Mouse (Mus musculus) brain, adult 2 months (tissue): Measurements from ENCODE around the gene Plagl2.

ENCODE experiments used
- DNase-seq: peaks from one replicate; pipeline ENCODE4 v3.0.0; 2011; ENCODE audit warnings: low read depth, low spot score

Plagl2 gene

DNA sequence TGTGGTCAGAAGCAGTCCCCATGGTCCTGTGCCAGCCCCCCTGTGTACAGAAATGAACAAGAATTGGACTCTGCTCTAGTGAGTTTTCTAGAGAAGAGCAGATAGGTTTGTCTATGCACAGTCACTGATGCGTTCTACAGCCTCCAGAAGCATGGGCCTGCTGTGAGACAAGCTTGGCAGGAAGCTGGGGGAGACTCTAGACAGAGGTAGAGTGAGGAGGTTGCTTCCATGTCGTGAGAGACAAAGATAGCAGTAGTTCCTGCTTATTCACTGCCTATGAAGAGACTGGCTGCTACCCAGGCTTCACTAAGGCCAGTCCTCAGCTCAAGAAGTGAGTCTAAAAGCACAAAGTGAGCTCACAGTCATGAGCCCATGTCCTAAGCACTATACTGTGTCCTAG is 50.0 kb downstream of the Plagl2 start:
- peak; percentile 67 for DNase-seq

GRCm38 (mm10) chr2:153187848-153188247 is 53.4 kb downstream of the Plagl2 start:
- no peak for DNase-seq

DNA sequence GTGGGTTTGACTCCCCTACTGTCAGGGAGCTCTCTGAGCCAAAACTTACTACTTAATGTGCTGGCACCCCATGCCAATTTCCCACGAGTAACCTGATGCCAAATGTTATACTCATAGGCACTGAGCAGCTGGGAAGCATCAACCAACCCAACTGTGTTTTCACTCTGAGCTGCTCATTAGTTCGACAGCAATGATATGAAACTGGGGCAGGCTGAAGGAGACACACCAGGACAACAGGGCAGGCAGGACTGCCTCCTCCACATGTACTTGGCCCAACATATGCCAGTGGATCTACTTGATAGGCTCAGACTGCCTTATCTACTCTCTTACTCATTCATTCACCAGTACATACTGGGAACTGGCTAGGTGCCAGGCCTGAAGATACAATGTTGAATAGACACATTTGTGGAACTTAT is 55.0 kb downstream of the Plagl2 start:
- peak; percentile 75 for DNase-seq

DNA sequence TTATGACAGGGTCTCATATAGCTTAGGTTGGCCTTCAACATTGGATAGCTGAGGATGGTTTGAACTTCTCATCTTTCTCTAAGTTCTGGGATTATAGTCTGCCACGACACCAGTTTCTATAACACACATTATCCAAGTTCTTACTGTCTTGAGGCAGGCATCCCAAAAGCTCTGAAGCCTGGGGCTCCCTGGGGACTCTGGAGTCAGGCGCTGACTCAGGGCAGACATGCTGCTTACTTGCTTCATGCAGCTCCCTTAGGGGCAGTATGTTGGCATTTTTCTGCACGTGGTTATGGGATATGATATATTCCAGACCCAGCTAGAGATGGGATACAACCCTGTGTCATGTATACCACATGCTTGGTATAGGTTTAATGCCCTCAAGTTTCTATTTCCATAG is 61.3 kb downstream of the Plagl2 start:
- no peak for DNase-seq

DNA sequence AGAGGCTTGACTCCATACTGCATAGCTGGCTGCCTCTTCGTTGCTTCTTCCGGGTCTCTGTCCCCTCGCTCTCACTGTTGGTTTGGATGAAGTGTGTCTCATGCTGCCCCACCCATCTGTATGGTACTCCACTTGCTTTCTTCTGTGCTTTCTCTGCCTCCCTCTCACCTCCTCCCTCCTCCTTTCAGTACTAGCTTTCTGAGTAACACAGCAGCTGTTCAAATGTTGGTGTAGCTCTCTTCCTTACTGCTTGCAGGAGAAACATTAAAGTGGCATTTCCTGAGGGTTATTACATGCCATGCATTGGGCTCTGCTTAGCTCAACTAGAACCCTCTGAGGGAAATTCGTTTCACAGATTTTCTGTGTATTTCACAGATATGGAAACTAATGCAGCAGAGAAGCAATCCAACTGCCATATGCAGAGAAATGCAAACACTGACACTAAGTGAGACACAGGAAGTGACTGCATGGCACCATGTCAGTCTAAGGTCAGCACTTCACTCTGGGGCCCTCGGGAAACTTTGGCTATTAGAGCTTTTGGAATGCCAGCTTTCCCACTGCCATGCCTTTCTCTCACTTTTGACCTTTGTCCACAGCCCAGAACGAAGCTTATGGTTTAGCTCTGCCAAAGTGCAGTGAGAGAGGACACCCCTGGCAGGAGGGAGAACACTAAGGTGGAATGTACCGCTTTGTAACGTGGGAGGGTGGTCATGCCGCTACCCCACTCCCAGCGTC is 61.9 kb downstream of the Plagl2 start:
- DNase-seq = peak; percentile 72
